Mouse (Mus musculus) G1E (cell line): ENCODE results near the gene Arhgap24.

Source experiments
- CTCF ChIP-seq: IDR thresholded peaks from 2 replicates; pipeline ENCODE4 v1.5.1; 2012; ENCODE audit warnings: low read depth, low read length, inconsistent platforms, mixed read lengths
- GATA1 ChIP-seq: IDR thresholded peaks from 2 replicates; pipeline ENCODE4 v1.6.1; 2012; ENCODE audit warnings: borderline replicate concordance, low read length, inconsistent platforms, mixed read lengths
- GATA2 ChIP-seq: IDR thresholded peaks from 2 replicates; pipeline ENCODE4 v1.6.1; 2012; ENCODE audit warnings: low read depth, low read length, inconsistent platforms, borderline replicate concordance
- POLR2AphosphoS5 ChIP-seq: IDR thresholded peaks from 2 replicates; pipeline ENCODE4 v1.6.1; 2012; ENCODE audit warnings: low read depth, low read length, inconsistent platforms; ENCODE audit not compliant: insufficient replicate concordance
- TAL1 ChIP-seq: conservative IDR thresholded peaks from 2 replicates; pipeline ENCODE4 v1.6.1; 2012; ENCODE audit warnings: low read depth, low read length, inconsistent platforms, mixed read lengths

GRCm38 (mm10) chr5:102436581-102436980 lies 44.6 kb upstream of the Arhgap24 start:
- TF ChIP-seq CTCF, result no peak
- TF ChIP-seq TAL1, result no peak
- TF ChIP-seq GATA2, result no peak
- TF ChIP-seq GATA1, result no peak
- no peak for TF ChIP-seq POLR2AphosphoS5
